Mouse (Mus musculus) frontal cortex, adult 2 months (tissue): ENCODE data around the gene Terb1. TPM values are rescaled to one million over a fixed set of nuclear protein-coding genes. Genes with fewer than 3 reads are reported as not detected.

ENCODE experiments used
- DNase-seq, 2 experiments: peaks; one replicate each; pipeline ENCODE4 v3.0.0; 2022; ENCODE audit warnings: low spot score in 1 of 2; ENCODE audit errors: extremely low spot score in 1 of 2
- polyA plus RNA-seq: library from polyadenylated mRNA; depleted of rRNA; stranded (reverse); fragments of >200 nt; gene quantifications from 2 replicates; pipeline ENCODE4 v1.2.3, GENCODE M21; 2012; rRNA removed

The Terb1 gene
- 0.74 and 0.86 TPM in 2 replicates for polyA plus RNA-seq

DNA sequence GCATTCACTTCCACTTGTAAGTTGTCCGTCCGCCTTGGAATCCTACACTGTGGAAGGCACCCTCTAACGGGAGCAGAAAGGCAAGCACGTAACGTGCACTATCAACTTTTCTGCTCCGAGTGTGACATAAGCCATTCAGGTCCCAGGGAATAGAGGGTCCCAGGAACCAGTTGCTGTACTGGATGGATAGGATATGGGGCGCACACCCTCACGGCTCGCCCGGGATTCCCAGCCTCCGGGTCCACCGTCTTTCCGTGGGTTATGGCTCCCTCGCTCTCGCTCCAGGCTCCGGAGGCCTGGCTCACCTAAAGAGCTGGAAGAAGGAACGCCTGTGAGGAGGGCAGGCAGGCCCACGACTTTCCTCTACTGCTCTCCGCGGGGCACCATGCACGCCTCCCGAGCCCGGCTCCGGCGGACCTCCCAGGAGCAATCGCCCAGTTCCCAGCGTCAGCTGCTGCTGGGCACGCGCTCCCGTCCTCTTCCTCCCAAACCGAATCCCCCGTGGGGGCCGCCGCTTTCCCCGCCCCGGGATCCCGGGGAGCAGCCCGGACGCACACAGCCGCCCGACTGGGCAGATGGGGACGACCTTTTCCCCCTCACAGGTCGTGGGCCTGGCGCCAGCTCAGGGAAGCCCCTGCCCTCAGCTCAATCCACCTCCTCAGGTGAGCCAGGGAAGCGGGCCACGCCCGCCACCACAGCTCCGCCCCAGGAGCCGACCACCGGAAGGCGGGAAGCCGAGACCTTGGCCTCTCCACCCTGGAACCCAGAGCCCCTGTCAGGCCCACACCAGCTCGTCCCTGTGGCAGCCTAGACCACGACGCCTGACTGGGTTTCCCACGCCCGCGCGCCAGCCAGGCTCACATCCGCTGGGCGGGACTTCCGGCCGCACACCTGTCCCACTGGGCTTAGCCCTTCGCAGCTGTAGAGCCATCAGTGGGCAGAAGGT, at the start of gene Terb1:
Gene Terb1 (minus strand): TSS at position 850 of the 946 bp plus-strand sequence.
- peak; percentile 9 to 55 for DNase-seq

DNA sequence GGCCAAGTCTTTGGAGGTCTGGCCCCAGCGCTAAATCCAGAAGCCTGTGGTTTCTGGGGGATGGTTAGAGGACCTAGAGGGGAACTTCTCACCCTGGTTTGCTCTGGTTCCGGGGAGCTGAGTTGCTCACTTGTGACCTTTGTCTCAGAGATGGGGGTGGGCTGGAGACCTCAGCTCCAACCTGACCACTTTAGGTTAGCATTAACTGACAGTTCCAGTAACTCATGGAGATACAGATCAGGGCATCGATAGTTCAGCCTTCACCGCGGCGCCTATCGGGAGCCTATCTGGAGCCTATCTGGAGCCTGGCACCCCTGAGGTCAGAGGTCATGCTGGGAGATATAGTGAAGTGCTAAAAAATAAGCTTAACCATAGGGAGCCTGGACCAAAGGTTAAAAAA, 47.5 kb upstream of the Terb1 start:
- DNase-seq: no peak

DNA sequence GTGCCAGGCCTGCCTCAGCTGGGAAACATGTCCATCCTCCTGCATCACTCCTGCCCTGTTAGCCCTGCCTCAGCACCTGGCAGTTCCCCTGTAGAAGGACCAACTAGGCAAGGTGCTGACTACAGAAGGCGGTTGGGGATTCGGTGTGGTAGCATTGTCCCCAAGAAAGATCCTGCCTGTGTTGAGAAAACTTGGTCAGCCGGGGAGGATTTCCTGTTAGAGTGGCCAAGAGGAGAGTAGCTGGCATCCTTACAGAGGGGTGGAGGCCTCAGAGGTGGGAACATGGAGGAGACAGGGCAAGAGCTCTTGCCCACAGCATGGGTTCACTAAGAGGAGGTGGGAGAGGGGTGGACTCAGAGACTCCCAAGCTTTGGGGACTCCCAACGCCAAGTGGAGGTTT, 45.5 kb upstream of the Terb1 start:
- no peak for DNase-seq

DNA sequence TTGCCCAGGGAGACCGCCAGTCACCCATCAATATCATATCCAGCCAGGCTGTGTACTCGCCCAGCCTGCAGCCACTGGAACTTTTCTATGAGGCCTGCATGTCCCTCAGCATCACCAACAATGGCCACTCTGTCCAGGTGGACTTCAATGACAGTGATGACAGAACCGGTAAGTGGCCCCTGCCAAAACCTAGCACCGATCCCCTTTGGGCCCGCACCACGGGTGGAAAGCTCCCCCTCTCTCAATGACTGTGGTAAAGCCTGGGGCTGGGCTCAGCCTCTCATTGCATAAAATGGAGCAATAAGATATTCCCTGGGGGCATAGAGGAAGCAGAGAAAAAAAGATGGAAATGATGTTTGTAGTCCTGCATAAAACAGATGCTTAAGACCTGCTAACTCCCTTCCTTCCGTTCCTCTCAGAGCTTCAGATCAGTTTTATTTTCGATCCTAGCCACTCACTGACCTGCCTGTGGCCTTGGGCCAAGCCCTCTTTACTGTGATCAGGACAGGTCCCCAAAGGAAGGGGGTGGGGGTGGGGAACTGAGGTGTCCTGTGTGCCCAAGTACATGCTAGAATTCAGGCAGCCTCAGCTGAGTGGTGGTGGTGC, 33.8 kb upstream of the Terb1 start:
- DNase-seq: no peak

DNA sequence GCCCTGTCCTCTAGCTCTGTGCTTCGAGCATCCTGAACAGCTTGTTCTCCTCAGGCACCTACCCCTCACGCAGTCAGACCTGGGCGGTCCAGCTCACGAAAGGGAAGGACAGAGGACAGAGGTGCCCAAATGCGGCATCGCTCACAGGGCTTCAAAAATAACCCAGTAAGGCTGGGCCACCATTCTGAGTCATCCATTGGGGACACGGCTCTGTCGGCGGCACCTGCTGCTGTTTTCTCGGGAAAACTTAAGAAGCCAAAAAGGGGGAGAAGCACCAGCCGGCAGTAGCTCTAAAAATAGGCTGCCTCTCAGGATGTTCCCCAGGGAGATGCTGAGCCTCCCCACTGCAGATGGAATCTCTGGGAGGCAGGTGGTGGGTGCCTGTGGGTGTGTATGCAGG, 32.5 kb upstream of the Terb1 start:
- peak; percentile 81 to 88 for DNase-seq

GRCm38 (mm10) chr8:104541515-104541880, 31.8 kb upstream of the Terb1 start:
- DNase-seq: no peak

DNA sequence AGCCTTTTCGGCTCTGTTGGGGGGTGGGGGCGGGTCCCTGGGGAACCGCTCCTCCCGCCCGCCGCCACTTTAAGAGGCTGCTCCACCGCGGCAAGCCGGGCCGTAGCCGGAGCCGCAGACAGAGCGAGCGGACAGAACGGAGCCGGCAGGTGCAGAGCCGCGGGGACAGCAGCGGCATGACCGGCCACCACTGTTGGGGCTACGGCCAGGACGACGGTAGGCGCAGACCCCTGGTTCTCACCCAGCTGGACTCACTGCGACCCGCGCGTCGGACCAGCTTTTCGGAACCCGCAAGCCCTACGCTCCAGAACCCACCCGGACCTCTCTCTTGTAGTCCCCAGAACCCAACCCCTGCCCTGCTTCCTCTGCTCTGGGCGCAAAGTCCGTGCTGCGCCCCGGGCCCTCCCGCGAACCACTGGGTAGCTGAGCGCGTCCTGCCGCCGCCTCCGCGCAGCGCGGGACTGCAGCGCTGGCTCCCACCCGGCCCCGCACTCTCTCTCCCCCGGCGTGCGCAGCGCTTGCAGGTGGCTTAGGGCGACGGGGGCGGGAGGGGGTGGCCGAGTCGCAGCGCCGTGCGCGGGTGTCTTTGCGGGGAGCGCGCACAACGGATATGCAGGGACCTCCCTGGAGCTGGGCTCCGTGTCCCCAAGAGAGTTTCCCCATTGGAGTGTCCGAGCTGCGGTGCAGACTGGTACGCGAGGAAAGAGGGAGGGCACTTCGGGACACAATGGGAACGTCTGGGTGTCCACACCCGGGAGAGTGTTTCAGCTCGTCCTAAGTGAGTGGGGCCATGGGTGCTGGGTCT, 31.2 kb upstream of the Terb1 start:
- DNase-seq: peak in 1 of 2 experiments; percentile 59

DNA sequence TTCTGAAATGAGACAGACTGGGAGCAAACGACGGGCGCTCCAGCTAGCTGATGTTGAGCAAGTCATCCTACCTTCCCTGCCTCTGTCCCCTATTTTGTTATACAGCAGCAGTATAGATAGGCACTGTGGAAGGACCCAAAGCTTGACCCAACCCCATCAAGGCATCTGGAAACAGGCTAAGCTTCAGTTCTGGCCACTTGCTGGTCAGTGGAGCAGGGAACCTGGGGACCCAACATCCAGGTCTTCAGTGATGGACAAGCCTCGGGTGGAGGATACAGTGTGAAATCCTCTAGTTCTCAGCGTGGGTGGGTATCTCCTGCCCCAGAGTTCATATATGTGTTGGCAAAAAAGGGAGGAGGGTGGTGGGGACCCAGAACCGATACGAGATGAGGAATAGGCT, 30.5 kb upstream of the Terb1 start:
- no peak for DNase-seq

DNA sequence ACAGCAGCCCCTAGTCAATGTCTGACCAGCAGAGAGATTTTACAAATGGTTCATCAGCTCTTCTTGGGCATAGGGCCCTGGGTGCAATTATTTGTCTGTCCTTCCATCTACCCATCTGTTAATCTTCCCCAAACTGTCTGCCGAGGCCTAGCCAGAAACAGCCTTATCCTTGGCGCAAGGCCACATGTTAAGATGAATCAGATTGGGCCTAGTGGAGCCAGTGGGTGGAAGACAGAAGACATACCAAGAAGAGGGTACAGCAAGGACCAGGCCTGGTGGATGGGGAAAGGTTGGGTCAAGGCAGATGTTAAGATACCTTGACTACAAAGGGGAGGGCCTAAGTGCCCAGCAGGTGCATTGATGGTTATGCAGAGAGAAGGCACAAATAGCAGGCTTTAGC, 29.9 kb upstream of the Terb1 start:
- DNase-seq: peak in 1 of 2 experiments; percentile 68

GRCm38 (mm10) chr8:104538896-104539295, 29.2 kb upstream of the Terb1 start:
- DNase-seq: peak in 1 of 2 experiments; percentile 35

DNA sequence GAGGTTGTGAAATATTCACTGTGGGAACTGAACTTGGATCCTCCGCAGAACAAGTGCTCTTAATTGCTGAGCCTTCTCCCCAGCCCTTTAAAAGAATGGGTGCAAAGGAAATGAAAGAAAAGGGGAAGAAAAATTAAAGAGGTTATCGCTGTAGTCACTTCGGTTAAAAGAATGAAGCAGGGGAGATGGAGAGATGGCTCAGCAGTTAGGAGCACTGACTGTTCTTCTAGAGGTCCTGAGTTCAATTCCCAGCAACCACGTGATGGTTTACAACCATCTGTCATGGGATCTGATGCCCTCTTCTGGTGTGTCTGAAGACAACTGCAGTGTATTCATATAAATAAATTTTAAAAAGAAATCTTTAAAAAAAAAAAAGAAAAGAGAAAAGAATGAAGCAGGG, 26.3 kb upstream of the Terb1 start:
- DNase-seq: no peak

DNA sequence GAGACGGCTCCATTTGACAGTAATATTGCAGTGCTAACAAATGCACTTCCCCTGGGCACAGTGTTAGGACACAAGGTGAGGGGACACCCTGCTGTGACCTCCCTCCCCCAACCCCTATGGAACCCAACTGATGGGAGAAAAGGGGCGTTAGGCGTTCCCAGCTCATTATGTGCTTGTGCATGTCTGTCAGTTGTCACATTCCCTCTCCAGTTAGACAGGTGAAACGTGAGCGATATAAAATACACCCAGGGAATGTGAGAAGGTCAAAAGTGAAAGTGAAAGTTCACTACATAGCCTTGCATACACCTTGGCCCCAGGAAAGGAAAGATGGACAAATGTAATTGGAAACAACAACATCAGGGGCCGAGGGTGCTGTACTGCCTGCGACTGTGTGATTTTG, 25.7 kb upstream of the Terb1 start:
- no peak for DNase-seq

- DNase-seq: no peak
Measured at GRCm38 (mm10) chr8:104534779-104535141, 25.1 kb upstream of the Terb1 start.

GRCm38 (mm10) chr8:104533971-104534778, 24.5 kb upstream of the Terb1 start, which contains the start of the genes Nae1 and Car7:
Nae1 (minus strand) TSS chr8:104534637.
Car7 (plus strand) TSS chr8:104534689.
- peak; percentile 81 to 96 for DNase-seq

DNA sequence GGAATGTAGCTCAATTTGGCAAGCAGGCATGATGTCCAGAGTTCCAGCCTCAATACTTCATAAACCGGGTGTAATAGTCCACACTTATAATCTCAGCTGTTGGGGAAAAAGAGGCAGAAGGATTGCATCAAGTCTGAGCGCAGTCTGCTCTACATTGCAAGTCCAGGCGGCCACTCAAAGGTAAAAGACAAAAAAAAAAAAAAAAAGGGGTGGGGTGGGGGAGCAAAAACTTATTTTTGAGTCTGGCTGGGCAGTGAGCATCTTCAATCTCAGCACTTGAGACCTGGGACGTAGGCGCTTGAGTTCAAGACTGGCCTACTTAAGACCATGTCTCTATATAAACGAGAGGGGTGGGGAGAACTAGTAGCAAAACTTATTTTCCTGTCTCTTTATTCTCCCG, 23.8 kb upstream of the Terb1 start:
- no peak for DNase-seq

GRCm38 (mm10) chr8:104529671-104530070, 20.0 kb upstream of the Terb1 start:
- no peak for DNase-seq

DNA sequence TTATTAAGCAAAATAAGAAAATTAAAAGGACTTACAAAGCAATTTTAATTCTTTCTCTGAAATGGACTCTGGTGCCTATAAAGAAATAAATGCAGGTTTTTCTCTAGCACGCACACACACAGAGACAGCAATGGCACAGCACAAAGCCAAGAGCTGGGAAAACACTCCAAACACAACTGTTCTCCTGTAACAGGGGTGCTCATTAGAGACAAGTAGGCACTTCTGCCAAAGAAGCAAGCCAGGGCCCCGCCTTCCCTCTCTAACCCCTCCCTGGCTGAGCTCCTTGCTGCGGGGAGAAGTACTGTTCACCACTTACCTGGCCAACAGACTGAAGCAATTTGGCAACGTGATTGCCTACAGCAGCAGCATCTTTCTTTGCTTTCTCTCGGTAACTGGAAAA, 8.2 kb upstream of the Terb1 start:
- no peak for DNase-seq

DNA sequence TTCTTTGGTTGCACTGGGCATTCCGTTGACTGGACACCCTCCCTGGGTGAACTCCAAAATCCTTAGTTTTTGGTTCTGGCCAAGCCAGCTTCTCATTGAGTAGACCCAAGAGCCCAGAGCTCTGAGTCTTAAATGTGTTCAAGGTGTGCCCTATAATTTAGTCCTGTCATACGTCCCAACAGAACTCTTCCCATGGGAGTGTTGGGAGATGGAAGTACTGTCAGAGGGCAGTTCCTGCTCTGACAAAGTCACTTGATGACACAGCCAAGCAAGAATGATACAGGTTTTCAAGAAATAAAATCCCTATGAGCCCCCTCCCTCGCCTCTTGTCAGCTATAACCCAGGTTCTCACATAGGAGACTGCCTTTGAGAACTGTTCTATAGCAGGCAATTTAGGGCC, 424 bp upstream of the Terb1 start:
- DNase-seq: no peak

DNA sequence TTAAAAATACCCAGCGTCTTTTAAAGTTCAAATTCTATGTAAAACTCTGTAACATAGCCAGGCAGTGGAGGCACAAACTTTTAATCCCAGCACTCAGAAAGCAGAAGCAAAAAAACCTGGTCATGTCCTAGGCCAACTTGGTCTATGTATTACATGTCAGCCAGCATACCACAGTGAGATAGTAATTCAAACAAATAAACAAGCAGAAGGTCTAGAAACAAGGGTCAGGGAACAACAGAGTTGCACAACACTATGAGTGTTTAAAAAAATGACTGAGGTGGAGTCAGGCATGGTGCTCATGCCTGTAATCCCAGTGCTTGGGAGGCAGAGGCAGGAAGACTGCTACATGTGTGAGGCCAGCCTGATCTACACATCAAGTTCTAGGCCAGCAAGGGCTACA, 30.6 kb downstream of the Terb1 start:
- no peak for DNase-seq

GRCm38 (mm10) chr8:104472465-104472864, 37.2 kb downstream of the Terb1 start:
- DNase-seq: no peak
